Mouse (Mus musculus): ENCODE measurements around the gene Cdkal1. TPM values are rescaled to one million over a fixed set of nuclear protein-coding genes. Genes with fewer than 3 reads are reported as not detected.
A peak's percentile ranks its signal among the peaks of the same experiment; 100 is the strongest.

Cdkal1 gene
- polyA plus RNA-seq, 1 experiment = 13.5 TPM

DNA sequence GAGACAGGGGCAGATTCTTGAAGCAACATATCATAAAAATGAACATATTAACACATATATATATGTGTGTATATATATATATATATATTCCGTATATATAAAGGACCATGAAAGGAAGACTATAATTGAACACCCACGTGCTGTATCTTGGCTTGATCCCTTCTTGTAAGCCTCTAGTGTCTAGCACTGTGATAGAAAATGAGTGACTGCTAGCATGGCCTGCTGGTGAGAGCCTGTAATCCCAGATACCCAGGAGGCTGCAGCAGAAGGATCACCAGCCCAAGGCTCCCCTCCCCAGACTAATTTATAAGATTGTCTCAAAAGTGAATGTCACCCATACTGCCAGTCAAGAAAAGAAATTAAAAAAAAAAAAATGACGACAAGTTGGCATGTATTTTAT, 158.2 kb downstream of the Cdkal1 start:
- no peak overlapping the region for H3K4me3 ChIP-seq (ENCODE audit: insufficient read depth, low read length)
- no peak overlapping the region for H3K27ac ChIP-seq (ENCODE audit: insufficient read depth, low read depth, low read length)
- TF ChIP-seq POLR2A (IDR thresholded peaks at IDR 0.05; ENCODE audit: borderline replicate concordance, low read depth, low read length) (no peak), CTCF (IDR thresholded peaks at IDR 0.05; ENCODE audit: low read depth, low read length) (no peak)
- H3K4me1 ChIP-seq (ENCODE audit: control insufficient read depth, insufficient read depth, low read length) = peaks cover 19% of the 10 kb centered on the region

DNA sequence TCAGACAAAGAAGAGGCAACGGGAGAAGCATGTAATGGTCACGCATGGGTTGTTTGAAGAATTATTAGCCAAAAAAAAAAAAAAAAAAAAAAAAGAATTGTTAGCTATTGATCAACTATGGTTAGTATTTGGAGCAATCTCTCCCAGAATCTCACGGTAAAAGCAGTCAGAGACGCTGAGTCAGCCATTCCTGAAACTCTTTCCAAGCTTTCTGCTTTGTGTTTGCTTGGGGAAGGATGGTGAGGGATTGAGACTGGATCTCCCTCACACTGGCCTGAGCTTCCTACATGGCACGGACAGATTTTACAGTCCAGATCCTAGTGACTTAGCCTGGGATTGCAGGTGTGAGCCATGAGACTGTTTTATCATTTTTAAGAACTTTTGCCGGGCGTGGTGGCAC, 164.7 kb downstream of the Cdkal1 start:
- no peak for TF ChIP-seq POLR2A (IDR thresholded peaks at IDR 0.05; ENCODE audit: borderline replicate concordance, low read depth, low read length)
- TF ChIP-seq CTCF (IDR thresholded peaks at IDR 0.05; ENCODE audit: low read depth, low read length) = no peak
- Histone ChIP-seq H3K4me3 (ENCODE audit: insufficient read depth, low read length) (no peak overlapping the region), H3K27ac (ENCODE audit: insufficient read depth, low read depth, low read length) (no peak overlapping the region), H3K4me1 (ENCODE audit: control insufficient read depth, insufficient read depth, low read length) (no peaks in the 10 kb centered on the region)

- Histone ChIP-seq H3K4me3 (ENCODE audit: insufficient read depth, low read length) (no peak overlapping the region), H3K27ac (ENCODE audit: insufficient read depth, low read depth, low read length) (no peak overlapping the region), H3K4me1 (ENCODE audit: control insufficient read depth, insufficient read depth, low read length) (no peaks in the 10 kb centered on the region)
- TF ChIP-seq POLR2A (IDR thresholded peaks at IDR 0.05; ENCODE audit: borderline replicate concordance, low read depth, low read length) (no peak), CTCF (IDR thresholded peaks at IDR 0.05; ENCODE audit: low read depth, low read length) (no peak)
Measured at GRCm38 (mm10) chr13:29688851-29689250, 166.6 kb downstream of the Cdkal1 start.

DNA sequence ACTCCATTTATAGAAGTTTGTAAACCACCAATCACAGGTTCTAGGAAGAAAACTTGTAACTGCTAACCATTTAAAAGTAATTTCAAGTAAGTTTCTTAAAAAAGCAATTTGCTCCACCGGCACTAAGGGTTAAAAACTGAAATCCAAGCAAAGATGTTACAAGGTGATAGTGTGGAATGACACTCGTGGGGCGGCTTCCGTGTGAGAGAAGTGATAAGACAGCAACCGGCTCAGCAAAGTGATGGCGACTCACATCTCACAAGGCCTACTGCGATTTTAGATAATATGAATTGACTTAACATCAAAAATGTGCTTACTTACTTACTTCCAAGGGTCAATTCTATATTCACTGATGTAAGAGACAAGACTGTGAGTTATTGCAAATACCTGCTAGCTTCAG, 167.6 kb downstream of the Cdkal1 start:
- Histone ChIP-seq H3K4me1 (ENCODE audit: control insufficient read depth, insufficient read depth, low read length) (no peaks in the 10 kb centered on the region), H3K27ac (ENCODE audit: insufficient read depth, low read depth, low read length) (no peak overlapping the region), H3K4me3 (ENCODE audit: insufficient read depth, low read length) (no peak overlapping the region)
- no peak for TF ChIP-seq POLR2A (IDR thresholded peaks at IDR 0.05; ENCODE audit: borderline replicate concordance, low read depth, low read length)
- no peak for TF ChIP-seq CTCF (IDR thresholded peaks at IDR 0.05; ENCODE audit: low read depth, low read length)

DNA sequence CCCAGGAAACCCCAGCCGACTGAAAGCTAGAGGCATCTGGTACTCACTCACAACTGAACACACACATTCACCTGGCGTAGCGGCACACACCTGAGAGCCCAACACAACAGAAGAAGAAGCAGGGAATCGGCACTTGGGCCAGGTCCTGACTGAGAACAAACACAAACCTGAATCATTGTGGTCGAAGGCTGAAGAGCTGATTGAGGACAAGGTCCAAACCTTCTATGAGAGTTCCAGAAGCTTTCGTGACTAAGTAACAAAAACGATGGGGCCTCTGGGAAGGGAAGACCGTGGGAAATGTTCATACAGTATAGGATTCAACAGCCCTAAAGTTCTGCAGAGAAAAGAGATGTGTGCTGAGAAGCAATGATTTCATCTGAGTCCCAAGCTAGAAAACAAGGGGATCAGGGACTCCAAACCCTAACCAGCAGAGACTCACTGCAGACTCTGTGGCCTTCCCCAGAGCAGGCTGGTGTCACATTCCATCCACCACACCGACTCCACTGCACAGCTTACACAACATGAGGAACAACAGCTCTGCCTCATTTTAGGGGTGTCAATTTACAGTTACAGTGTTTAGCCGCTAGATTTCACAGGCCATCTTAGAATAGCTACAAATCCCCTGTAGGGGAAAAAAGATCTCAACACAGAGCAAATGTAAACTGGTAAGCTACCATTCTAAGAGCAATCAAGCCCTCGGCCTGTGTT, 175.8 kb downstream of the Cdkal1 start:
- Histone ChIP-seq H3K4me1 (ENCODE audit: control insufficient read depth, insufficient read depth, low read length) (0 out of 2 replicates have a peak, but pooled peaks cover 2% of the 10 kb centered on the region), H3K27ac (ENCODE audit: insufficient read depth, low read depth, low read length) (no peak overlapping the region), H3K4me3 (ENCODE audit: insufficient read depth, low read length) (no peak overlapping the region)
- no peak for TF ChIP-seq CTCF (IDR thresholded peaks at IDR 0.05; ENCODE audit: low read depth, low read length)

GRCm38 (mm10) chr13:29677559-29677958, 177.9 kb downstream of the Cdkal1 start:
- TF ChIP-seq CTCF (IDR thresholded peaks at IDR 0.05; ENCODE audit: low read depth, low read length) = no peak
- no peak for TF ChIP-seq POLR2A (IDR thresholded peaks at IDR 0.05; ENCODE audit: borderline replicate concordance, low read depth, low read length)
- no peak overlapping the region for H3K4me3 ChIP-seq (ENCODE audit: insufficient read depth, low read length)
- no peak overlapping the region for H3K27ac ChIP-seq (ENCODE audit: insufficient read depth, low read depth, low read length)
- H3K4me1 ChIP-seq (ENCODE audit: control insufficient read depth, insufficient read depth, low read length) = 0 out of 2 replicates have a peak, but pooled peaks cover 2% of the 10 kb centered on the region

DNA sequence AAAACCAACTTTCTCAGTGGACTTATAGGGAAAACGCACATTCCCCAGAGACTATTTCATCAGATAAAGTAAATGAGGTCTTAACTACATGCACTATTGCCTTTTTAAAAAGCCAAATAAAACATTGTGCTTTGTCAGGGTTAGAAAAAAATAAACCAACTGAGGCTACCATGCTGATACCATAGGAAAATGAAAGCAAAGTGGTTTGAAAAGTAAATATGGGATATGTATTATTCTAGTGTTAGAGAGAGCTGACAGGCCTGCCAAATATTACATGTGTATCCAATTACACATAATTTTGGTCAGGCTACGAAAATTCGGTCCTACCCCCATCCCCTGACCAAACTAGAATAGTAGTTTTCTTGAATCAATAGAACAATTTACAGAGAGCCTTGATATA, 184.8 kb downstream of the Cdkal1 start:
- Histone ChIP-seq H3K4me1 (ENCODE audit: control insufficient read depth, insufficient read depth, low read length) (0 out of 2 replicates have a peak, but pooled peaks cover 2% of the 10 kb centered on the region), H3K4me3 (ENCODE audit: insufficient read depth, low read length) (no peak overlapping the region), H3K27ac (ENCODE audit: insufficient read depth, low read depth, low read length) (no peak overlapping the region)
- TF ChIP-seq POLR2A (IDR thresholded peaks at IDR 0.05; ENCODE audit: borderline replicate concordance, low read depth, low read length) (no peak), CTCF (IDR thresholded peaks at IDR 0.05; ENCODE audit: low read depth, low read length) (no peak)

- H3K4me3 ChIP-seq (ENCODE audit: insufficient read depth, low read length) = no peak overlapping the region
- TF ChIP-seq CTCF (IDR thresholded peaks at IDR 0.05; ENCODE audit: low read depth, low read length) = no peak
- TF ChIP-seq POLR2A (IDR thresholded peaks at IDR 0.05; ENCODE audit: borderline replicate concordance, low read depth, low read length) = no peak
- peak overlapping the region; percentile 77 for H3K27ac ChIP-seq (ENCODE audit: insufficient read depth, low read depth, low read length)
- peaks cover 24% of the 10 kb centered on the region for H3K4me1 ChIP-seq (ENCODE audit: control insufficient read depth, insufficient read depth, low read length)
Measured at GRCm38 (mm10) chr13:29663908-29664307, 191.6 kb downstream of the Cdkal1 start.

DNA sequence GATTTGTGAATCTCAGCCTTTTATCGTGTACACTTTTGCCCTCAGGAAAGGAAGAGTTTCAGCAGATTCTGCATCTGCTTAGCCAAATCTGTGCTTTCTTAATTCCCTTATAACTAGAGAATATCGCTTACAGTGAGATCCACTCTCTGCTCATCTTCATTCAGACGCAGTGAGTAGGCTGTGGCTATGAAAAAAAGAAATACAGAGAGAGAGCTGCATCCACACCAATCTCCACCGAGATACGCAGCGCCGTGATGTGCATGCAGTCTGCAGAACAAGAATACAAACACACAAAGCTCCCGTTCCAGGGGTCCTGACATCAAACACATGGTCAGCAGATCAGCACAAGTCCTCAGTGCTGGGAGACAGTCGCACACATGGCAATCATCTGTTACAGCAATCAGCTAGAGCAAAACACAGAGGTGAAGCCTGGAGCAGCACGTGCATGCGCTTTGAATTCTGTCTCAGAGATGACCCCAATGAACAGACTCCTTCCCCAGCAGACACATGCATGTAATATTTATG, 199.6 kb downstream of the Cdkal1 start:
- no peak overlapping the region for H3K4me3 ChIP-seq (ENCODE audit: insufficient read depth, low read length)
- H3K4me1 ChIP-seq (ENCODE audit: control insufficient read depth, insufficient read depth, low read length) = peaks cover 29% of the 10 kb centered on the region
- TF ChIP-seq CTCF (IDR thresholded peaks at IDR 0.05; ENCODE audit: low read depth, low read length) (no peak), POLR2A (IDR thresholded peaks at IDR 0.05; ENCODE audit: borderline replicate concordance, low read depth, low read length) (no peak)
- no peak overlapping the region for H3K27ac ChIP-seq (ENCODE audit: insufficient read depth, low read depth, low read length)

- H3K27ac ChIP-seq (ENCODE audit: insufficient read depth, low read depth, low read length) = no peak overlapping the region
- no peak for TF ChIP-seq POLR2A (IDR thresholded peaks at IDR 0.05; ENCODE audit: borderline replicate concordance, low read depth, low read length)
- TF ChIP-seq CTCF (IDR thresholded peaks at IDR 0.05; ENCODE audit: low read depth, low read length) = no peak
- peaks cover 39% of the 10 kb centered on the region for H3K4me1 ChIP-seq (ENCODE audit: control insufficient read depth, insufficient read depth, low read length)
- H3K4me3 ChIP-seq (ENCODE audit: insufficient read depth, low read length) = no peak overlapping the region
Measured at GRCm38 (mm10) chr13:29653407-29653806, 202.1 kb downstream of the Cdkal1 start.

Data from bone marrow macrophage, adult 2 months (primary cell).